Mouse (Mus musculus) gonadal fat pad, adult 2 months (tissue): Measurements from ENCODE around the gene Mrgpra3. TPM values are rescaled to one million over a fixed set of nuclear protein-coding genes. Genes with fewer than 3 reads are reported as not detected.

Experiments used
- DNase-seq: peaks from one replicate; pipeline ENCODE4 v3.0.0-alpha.2; 2012; ENCODE audit warnings: low read depth
- polyA plus RNA-seq: library from polyadenylated mRNA; depleted of rRNA; stranded (reverse); fragments of >200 nt; gene quantifications from 2 replicates; pipeline ENCODE4 v1.2.3, GENCODE M21; 2012; rRNA removed

Mrgpra3 gene
- polyA plus RNA-seq, result not detected in 2 replicates

DNA sequence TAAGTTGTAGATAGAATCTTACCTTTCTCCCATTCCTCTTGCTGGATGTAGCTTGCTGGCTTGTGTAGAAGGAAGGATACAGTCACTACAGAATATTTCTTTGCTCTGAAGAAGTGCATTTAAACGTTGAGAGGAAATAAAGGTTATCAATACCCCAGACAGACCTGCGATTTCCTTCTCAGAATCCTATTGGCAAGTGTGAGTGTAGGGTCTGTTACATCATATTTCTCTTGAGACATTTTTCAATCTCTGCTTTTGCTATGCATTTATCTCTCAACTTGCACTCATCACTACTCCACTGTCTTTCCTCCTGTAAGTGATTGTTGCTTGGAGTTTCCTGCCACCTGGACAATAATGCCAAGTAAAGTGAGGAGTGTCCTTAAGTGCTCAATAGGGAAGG, at the start of gene Mrgpra3:
Gene Mrgpra3 (minus strand): TSS at position 101 of the 400 bp plus-strand sequence.
- DNase-seq, result no peak

Other genes starting within 250 kb of the Mrgpra3 start
- gene Mrgpra1, start 247.1 kb downstream of the Mrgpra3 start, polyA plus RNA-seq, result not detected in 2 replicates
- not detected in 2 replicates for gene Mrgpra2a, start 149.2 kb downstream of the Mrgpra3 start, polyA plus RNA-seq
- not detected in 2 replicates for gene Mrgpra2b, start 72.5 kb downstream of the Mrgpra3 start, polyA plus RNA-seq